Mouse (Mus musculus) cortical plate, adult 2 months (tissue): ENCODE data around the gene Tex22.

Experiments
- CTCF ChIP-seq: fragments of 200-500 bp; IDR thresholded peaks from 2 replicates; pipeline ENCODE4 v1.5.1; 2011; ENCODE audit warnings: mild to moderate bottlenecking, control low read depth, low read length; ENCODE audit not compliant: insufficient read depth; ENCODE audit errors: extremely low read depth
- POLR2A ChIP-seq: fragments of 200-500 bp; IDR thresholded peaks from 2 replicates; pipeline ENCODE4 v1.6.1; 2011; ENCODE audit warnings: mild to moderate bottlenecking, low read length, control low read depth; ENCODE audit not compliant: insufficient read depth; ENCODE audit errors: extremely low read depth

GRCm38 (mm10) chr12:113137260-113138213 is 63.2 kb downstream of the Tex22 start:
- TF ChIP-seq CTCF (no peak), POLR2A (no peak)
